Mouse (Mus musculus): ENCODE data around the gene Rtp3. TPM values are rescaled to one million over a fixed set of nuclear protein-coding genes. Genes with fewer than 3 reads are reported as not detected.
A peak's percentile ranks its signal among the peaks of the same experiment; 100 is the strongest.

Rtp3 gene
- polyA plus RNA-seq, 2 experiments from 2014 or later, result not detected

DNA sequence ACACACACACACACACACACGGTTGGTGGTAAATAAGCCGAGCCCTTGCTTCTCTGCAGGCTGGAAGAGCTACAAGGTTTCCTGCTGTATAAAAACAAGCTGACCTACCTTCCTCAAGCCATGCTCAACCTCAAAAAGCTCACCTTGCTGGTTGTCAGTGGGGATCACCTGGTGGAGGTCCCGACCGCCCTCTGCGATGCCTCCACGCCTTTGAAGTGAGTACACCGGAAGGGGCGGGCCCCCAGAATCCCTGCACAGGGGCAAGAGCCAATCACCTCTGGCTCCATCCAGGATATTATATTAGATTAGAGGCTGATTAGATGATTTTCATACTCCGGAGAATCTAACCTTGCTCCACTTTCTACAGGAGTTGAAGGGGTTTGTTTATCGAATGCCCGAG is 11.0 kb downstream of the Rtp3 start:
- no peak for ATAC-seq

DNA sequence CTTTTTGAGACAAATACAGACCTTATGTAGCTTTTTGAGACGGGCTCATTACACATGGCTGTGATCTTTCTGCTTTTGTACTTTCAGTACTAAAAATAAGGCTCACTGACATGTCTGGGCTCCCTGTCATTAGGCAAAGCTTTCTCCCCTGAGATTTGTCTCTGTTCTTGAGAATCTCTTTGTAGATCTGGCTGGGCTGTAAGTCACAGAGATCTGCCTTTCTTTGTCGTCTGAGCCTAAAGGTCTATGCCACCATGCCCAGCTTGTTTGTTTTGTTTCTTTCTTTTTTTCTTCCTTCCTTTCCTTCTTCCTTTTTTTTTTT is 24.5 kb downstream of the Rtp3 start:
- ATAC-seq, result no peak

DNA sequence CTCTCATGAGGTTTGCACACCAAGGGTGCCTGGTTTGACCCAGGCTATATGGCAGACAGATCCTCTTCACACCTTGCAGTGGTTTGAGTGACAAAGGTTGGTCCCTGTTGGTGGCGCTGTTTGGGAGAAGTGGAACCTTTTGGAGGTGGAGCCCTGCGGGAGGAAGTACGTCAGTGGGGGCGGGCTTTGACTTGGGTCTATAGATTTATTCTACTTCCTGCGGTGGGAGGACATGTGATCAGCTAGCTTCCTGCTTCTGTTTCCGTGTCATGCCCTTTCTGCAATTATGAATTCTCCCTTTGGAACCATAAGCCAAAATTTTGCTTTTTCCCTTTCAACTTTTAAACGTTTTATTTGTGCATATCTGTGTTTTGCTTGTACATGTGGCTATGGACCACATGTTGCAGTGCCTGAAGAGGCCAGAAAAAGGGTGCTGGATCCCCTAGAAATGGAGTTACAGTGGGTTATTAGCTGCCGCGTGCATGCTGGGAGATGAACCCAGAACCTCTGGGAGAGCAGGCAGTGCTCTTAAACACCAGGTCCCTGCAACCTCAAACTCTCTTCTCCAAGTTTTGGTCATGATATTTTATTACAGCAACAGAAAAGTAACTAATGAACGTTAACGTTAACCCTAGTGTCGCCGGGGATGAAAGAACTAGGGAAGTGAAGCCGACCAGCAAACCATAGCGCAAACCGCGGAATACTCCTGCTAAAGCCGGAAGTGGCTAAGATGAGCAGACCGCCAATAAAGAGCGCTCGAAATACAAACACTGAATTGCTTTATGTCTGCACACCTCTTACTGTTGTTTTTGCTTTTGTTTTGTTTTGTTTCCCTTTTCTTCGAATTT is 25.1 kb downstream of the Rtp3 start:
- no peak for ATAC-seq

DNA sequence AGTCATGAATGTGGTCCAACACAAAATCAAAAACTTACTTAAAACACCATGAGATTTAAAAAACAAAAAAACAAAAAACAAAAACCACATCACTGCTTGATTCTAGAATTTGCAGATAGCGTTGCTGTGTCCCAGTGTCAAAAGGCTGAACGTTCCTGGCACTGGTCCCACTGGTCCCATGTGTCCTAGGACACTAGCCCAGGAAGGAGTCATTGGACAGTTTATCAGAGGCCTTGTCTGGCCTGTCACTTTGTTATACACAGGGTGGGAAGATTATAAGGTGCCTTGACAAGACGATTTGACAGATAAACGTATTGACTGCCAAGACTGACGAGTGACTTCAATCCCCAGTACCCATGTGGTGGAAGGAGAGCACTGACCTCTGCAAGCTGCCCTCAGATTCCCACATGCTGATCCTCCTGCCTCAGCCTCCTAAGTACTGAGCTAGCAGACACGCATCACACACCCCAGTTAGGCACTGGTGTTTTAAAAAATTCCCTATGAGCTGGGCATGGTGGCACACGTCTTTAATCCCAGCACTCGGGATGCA is 26.7 kb downstream of the Rtp3 start:
- ATAC-seq, result no peak

DNA sequence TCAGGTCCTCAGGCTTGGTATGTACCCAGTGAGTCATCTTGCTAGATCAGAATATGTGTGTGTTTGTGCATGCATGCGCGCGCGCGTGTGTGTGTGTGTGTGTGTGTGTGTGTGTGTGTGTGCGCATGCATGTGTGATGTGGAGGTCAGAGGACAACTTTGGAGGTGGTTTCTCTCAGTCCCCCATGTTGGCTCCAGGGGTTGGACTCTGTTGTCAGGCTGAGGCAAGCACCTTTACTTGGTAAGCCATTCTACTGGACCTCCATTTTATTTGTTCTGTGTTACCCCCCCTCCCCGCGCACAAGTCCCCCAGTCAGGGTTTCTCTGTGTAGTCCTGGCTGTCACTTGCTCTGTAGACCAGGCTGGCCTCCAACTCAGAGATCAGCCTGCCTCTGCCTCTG is 29.0 kb downstream of the Rtp3 start:
- ATAC-seq, result no peak

DNA sequence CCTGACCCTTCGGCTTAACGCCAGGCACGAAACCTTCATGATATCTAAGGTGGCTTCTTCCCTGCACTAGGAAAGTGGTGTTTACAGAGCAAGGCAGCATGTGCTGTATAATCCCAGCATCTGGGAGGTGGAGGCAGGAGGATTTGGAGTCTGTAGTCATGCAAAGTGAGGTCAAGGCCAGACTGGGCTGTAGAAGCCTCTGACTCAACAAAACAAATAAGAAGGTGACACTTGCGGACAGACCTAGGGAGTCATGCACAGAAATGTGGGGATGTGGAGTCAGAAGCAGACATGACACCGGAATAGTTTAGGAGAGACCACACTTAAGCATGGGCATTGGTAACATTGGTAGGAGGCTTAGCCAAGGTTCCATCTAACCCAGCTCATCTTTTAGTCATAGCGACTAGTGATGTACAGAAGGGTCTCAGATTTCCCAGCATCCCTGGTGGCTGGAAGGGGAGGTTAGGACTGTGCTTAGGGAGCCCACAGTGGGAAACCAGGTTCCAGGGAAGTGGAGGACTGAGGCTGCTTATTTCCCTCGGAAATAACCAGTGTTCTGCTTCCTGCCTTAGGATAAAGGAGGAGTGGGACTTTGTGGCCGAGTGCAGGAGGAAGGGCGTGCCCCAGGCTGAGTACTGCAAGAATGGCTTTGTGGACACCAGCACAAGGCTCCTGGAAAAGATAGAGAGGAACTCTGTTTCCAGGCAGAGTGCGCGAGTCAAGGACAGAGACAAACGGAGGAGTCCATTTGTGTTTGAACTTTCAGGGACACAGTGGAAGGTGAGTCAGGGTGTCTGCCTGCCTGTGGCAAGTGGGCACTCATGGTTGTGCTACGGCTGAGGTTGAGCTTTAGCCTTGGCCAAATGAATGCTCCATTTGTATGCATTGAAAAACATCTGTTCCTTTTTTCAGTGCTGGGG is 29.9 kb downstream of the Rtp3 start:
- ATAC-seq, result no peak

DNA sequence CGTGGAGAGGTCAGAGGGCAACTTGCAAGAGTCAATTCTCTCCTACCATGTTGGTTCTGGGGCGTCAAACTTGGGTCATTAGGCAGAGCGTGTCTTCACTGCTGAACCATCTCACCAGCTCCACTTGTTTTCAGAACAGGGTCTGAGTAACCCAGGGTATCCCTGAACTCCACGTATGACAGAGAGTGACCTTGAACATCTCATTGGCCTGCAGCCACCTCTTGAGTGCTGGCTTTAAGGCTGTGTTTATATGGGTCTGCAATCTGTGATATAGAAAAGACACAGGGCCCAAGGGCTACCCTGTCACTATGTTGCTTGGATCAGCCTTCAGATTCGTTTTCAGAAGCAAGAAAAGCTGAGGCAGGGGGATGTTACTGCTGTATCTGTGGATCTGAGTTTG is 30.7 kb downstream of the Rtp3 start:
- no peak for ATAC-seq

DNA sequence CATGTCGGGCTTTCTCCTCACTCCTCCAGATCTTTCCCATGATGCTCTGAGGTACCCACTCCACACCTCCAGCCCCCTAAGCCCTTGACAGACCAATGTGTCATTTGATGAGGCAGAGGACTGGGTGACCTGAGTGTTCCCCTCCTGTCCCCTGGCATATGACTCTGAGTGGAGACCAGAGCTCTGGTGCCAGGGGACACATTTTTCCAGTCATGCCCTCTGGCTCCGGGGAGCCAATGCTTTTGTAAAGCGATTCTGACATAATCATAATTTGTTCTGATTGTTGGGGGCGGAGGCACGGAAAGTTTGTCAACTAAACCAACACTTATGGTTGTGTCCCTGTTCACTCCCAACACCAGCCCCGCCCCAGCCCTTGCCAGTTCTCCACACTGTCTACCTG is 34.4 kb downstream of the Rtp3 start:
- no peak for ATAC-seq

DNA sequence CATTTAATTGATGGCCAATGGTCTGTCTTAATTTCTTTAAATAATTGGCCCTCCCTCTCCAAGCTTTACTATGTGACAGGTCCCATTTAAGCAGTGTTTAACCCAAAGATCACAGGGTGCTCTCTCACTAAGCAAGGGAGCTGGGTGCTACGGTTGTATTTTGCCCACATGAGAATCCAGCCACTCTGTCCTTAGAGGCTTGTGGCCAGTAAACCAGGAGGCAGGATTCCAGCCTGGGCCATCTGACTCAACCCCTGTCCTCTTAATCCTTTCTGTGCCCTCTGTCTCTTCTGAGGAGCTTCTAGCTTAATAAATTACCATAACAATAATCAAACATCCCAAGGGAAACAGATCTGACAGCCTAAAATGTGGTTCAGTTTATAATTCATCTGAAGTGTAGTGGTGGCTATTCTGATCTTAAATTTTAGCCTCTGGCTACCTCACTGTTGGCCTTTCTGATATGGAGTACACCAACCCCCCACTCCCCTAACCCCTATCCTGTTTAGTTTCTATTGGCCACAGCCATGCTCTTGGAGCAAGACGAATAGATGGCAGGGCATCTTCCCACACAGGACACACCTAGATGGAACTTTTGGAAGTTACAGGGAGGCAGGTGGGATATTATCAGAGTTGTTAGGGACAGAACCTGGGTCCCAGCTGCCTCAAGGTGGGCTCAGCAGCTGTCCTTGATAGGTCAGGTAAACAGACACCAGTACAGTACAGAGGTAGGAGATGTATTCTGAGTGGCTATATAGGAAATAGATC is 35.5 kb downstream of the Rtp3 start:
- ATAC-seq, result no peak

DNA sequence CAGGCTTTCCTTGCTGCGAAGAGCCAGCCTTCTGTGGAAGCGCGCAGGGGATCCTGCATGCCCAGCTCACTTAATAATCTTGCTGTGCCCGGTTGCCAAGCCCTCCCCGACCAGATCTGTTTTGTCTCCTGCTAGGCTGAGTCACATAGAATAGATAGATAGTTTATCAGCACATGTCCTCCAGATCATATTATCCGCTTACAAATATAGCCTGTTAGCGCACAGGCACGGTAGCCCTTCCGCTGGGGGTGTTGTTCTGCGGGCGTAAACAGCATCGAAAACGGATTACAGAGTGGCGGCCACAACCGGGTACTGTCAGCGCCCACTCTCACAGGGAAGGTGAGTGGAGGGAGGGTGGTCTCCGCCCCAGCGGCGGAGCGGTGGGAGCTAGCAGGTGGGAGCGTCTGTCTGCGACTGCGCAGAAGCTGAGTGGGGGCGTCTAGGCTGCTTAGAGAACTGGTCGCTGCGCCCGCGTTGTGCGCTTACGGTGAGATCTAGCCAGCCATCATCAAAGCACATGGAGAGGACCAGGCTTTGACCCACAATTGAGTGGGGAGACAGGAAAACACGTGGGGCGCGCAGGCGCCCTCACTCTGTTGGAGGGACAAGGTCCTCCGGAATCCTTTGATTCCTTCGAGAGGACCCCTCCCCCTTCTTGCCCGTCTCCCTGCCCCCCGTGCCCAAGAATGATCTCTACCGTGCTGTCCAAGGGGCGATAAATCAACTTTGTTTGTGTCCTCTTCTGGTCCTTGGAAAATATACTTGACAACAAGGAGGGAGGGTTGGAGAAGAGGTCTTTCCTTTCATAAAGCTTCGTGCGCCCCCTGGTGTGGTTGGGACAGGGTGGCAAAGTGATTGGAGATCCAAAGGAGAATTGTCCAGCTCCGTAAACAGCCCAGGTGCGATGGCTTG is 36.6 kb downstream of the Rtp3 start:
- ATAC-seq, result peak; percentile 52

DNA sequence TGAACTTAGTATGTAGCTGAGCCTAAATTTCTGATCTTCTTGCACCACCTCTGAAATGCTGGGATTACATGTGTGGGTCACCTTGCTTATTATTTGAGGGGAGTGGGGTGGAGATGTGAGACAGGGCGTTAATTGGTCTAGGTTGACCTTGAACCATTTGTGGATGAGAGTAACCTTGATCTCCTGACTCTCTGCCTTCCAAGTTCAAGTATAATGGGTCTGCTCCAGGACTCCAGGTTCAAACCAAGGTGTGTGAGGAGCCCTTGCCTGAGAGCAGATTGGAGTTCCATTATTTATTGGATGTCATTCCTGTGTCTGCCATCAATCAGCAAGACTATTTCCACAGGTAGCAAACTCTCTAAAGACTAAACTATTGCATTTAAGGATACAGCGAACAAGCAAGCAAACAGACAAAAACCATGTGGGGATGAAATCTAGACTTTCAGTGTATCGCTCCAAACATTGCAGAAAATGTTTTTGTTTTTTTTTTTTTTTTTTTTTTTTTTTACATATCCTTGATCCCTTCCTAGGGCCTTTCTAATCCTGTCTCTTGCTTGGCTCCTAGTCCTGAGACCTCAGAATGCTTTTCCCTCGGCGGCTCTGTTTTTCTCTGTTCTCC is 37.3 kb downstream of the Rtp3 start:
- no peak for ATAC-seq

DNA sequence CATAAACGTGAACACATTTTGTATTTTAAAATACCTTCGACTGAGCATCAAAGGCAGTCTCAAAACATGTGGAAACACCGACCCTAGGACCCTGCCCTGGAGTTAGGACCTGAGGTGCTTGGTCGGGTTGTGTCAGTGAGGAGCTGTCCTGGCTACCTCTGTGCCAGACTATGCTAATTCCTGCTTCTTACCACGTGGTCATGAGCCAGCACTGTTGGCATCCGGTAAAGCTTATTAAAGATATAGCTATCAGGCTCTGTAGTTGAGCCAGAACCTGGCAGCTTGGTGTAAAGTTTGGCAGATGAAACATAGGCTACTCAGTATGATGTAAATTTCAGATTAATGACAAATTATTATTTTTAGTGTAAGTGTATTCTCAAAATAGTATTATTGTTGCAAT is 38.0 kb downstream of the Rtp3 start:
- no peak for ATAC-seq

DNA sequence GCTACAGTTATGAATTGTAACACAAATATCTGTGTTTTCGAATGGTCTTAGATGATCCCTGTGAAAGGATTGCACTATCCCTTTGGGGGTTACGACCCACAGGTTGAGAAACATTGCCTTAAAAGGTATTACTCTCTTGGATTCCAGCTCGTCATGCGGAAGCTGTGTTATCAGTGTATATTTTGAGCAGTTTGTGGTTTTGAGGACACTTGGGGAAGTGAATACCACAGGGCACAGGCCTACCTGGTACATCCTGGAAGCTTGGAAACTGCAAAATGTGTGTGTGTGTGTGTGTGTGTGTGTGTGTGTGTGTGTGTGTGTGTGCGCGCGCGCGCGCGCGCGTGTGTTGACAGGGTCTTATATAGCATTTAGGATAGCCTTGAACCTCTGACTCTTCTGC is 38.5 kb downstream of the Rtp3 start:
- ATAC-seq, result no peak

DNA sequence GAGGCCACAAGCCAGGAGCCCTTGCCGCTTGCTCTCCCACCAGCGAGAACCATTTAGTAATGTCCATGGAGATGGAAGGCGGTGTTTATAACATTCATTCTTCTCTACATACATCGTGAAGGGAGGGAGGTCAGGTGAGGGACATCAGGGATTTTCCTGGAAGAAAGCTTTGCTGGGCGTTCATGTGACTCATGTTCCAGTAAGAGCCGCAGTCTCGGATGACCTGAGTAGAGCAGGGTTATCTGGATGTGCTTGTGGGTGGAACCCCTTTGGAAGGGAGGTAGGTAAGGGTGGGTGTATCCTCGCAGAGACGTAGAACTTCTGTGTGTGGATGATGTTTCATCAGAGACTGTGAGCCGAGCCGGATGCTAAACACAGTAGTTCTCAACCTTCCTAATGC is 39.0 kb downstream of the Rtp3 start, which contains the start of gene Lrrc2:
Gene Lrrc2, plus strand, starts transcription at position 149 of the 400 bp plus-strand sequence.
- ATAC-seq, result no peak

DNA sequence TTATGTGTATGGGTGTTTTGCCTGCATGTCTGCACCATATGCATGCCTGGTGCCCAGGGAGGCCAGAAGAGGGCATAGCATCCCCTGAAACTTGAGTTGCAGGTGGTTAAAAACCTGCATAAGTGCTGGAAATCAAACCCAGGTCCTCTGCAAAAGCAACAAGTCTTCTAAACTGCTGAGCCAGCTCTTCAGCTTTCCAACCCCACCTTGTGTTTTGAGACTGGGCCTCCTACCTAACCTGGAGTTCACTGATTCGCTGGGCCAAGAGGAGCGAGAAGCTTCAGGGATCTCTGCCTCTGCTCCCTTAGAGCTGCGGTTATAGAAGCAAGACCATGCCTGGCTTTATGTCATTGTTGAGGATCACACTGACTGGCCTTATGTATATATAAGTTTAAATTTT is 40.3 kb downstream of the Rtp3 start:
- no peak for ATAC-seq

DNA sequence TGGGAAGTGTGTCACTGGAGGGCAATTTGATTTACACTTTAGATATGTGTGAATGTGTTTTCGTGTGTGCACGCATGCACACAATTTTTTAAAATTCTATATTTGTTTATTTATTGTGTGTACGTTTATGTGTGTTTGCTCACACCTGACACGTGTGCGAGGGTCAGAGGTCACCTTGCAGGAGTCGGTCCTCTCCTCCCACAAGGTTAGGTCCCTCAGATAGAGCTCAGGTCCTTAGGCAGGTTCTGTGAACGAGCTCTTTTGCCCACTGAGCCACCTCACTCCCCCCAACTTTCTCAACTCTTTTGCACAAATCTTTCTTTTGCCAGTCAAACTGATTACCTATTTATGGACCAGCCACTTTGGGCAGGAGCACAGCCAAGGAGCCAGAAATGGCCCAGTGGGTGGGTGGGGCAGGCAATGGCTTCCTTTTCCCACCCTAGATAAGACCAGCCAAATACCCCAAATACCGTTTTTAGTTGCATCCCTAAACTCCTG is 41.5 kb downstream of the Rtp3 start:
- no peak for ATAC-seq

DNA sequence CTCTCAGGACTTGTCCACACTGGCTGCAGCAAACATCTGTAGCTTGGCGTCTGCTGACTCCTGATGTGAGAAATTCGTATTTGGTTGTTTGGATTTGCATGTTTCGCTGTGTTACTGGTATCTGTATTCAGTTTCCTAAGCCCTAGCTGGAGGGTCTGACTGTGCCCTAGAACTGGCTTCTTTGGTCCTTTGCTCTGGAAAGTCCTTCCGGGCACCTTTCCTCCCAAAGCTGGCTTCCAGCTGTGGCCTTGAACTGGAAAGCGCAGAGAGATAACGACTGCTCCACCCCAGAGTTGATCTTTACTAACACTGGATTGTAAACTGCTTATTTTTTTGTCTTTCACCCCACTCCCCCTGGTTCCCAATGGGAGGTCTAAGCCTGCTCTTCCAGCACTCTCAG is 42.5 kb downstream of the Rtp3 start:
- ATAC-seq, result no peak

DNA sequence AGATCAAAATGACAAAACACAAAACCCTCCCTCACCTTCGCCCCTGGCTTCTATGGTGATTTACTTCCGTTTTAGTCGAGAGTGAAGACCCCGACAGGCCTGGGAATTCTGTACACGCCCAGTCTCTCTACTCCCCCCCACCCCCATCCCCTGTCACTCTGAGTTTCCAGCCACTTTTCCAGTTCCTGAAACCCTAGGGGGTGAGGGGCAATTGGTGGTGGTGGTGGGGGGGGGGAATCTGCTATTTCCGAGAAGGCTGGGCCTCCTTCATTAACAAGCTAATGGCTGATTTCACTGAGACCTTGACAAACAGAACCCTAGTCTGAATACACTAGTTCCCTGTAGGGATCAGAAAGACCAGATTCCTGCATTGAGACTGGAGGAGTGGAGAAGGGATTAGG is 43.1 kb downstream of the Rtp3 start:
- no peak for ATAC-seq

DNA sequence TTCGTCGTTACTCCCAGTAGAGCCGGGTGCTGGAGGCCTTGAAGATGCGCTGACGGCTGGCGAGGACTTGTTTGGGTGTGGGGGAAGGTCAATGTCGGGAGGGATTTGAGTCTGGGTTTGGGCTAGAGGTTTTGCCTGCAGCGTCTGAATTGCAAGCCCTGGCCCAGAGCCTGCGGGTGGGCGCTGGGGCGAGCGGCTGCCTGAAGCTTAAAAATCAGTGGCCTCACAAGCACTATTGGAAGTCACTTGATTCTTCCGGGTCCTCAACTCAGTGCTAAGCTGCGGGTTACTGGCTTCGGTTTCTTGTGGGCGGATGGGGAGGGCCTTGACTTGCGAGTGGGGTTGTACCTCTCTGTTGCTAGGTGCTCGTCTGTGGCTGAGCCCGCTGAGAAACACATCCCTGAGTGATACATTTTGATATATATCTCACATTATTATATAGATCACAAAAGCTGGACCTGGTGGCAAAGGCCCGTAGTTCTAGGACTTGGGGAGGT is 43.8 kb downstream of the Rtp3 start:
- peak; percentile 99 for ATAC-seq

DNA sequence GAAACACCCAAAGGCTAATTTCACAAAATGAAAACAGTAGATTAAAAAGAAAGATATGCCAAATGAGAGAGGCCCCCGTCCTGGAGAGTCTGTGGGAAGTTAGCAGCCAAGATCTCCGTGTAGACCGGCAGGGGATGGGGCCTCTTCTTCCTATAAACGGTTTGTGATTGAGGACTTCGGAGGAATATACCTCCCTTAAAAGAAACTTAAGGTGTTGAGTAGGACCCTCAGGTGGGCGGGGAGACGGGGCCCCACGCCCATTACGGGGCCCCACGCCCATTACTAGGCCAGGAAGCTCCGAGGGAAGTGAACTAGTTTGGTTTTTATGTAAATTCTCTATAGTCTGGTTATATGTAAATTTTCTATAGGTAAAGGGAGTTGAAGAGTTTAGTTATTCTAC is 44.5 kb downstream of the Rtp3 start, which contains the start of gene Tdgf1:
Gene Tdgf1, minus strand, starts transcription at position 233 of the 400 bp plus-strand sequence.
- peak; percentile 10 for ATAC-seq

DNA sequence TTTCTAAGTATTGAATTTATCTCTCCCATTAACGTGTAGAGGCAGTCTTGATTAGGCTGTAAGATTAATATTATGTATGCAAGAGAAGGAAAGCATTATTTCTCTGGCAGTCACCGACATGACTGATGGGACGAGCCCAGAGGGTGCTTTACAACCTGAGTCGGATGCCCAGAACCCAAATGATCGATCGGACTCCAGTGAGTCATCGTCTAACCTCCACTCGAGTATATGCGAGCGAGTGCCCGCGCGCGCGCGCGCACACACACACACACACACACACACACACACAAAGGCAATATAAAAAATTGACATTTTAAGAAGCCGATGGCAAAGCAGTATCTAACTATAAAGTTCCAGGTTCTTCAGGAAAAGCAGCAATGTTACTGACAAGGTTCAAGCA is 45.0 kb downstream of the Rtp3 start:
- no peak for ATAC-seq
